Mouse (Mus musculus) myocyte (in vitro differentiated cells): Measurements from ENCODE around the gene Ccr1.

ENCODE experiments used
- CEBPB ChIP-seq: IDR thresholded peaks from 2 replicates; pipeline ENCODE4 v1.6.1; 2011; ENCODE audit warnings: mild to moderate bottlenecking, moderate library complexity; ENCODE audit not compliant: poor library complexity, insufficient read depth, severe bottlenecking
- E2F4 ChIP-seq: IDR thresholded peaks from one replicate; pipeline ENCODE4 v1.6.1; 2011; ENCODE audit warnings: mild to moderate bottlenecking, control low read depth, moderate library complexity; ENCODE audit not compliant: insufficient read depth
- MAX ChIP-seq: IDR thresholded peaks from one replicate; pipeline ENCODE4 v1.6.1; 2011; ENCODE audit warnings: low read depth, mild to moderate bottlenecking, control low read depth
- MYOD1 ChIP-seq, 3 experiments: IDR thresholded peaks; one replicate each; pipeline ENCODE4 v1.6.1; 2011; ENCODE audit warnings: control low read depth in 2 of 3, low read depth in 2 of 3, mild to moderate bottlenecking in 2 of 3, moderate library complexity in 1 of 3; ENCODE audit not compliant: insufficient read length in 2 of 3, control insufficient read depth in 1 of 3
- MYOG ChIP-seq, 3 experiments: IDR thresholded peaks; one replicate each; pipeline ENCODE4 v1.6.1; 2011; ENCODE audit warnings: control low read depth in 2 of 3, low read depth in 2 of 3, mild to moderate bottlenecking in 2 of 3; ENCODE audit not compliant: insufficient read length in 2 of 3, control insufficient read depth in 1 of 3, insufficient read depth in 1 of 3
- POLR2A ChIP-seq: IDR thresholded peaks from one replicate; pipeline ENCODE4 v1.6.1; 2011; ENCODE audit warnings: low read depth, mild to moderate bottlenecking, control low read depth, moderate library complexity; ENCODE audit not compliant: insufficient read length
- POLR2AphosphoS2 ChIP-seq: IDR thresholded peaks from one replicate; pipeline ENCODE4 v1.6.1; 2011; ENCODE audit warnings: low read depth, control low read depth; ENCODE audit not compliant: insufficient read length
- REST ChIP-seq: IDR thresholded peaks from one replicate; pipeline ENCODE4 v1.6.1; 2011; ENCODE audit warnings: mild to moderate bottlenecking, control low read depth, moderate library complexity; ENCODE audit not compliant: insufficient read depth, insufficient read length
- TCF12 ChIP-seq: IDR thresholded peaks from one replicate; pipeline ENCODE4 v1.6.1; 2011; ENCODE audit warnings: mild to moderate bottlenecking, control low read depth; ENCODE audit not compliant: poor library complexity, insufficient read depth, severe bottlenecking
- TCF3 ChIP-seq: IDR thresholded peaks from one replicate; pipeline ENCODE4 v1.6.1; 2011; ENCODE audit warnings: low read depth, control low read depth; ENCODE audit not compliant: insufficient read length
- USF1 ChIP-seq: IDR thresholded peaks from one replicate; pipeline ENCODE4 v1.6.1; 2011; ENCODE audit warnings: low read depth, mild to moderate bottlenecking, control low read depth, moderate library complexity

DNA sequence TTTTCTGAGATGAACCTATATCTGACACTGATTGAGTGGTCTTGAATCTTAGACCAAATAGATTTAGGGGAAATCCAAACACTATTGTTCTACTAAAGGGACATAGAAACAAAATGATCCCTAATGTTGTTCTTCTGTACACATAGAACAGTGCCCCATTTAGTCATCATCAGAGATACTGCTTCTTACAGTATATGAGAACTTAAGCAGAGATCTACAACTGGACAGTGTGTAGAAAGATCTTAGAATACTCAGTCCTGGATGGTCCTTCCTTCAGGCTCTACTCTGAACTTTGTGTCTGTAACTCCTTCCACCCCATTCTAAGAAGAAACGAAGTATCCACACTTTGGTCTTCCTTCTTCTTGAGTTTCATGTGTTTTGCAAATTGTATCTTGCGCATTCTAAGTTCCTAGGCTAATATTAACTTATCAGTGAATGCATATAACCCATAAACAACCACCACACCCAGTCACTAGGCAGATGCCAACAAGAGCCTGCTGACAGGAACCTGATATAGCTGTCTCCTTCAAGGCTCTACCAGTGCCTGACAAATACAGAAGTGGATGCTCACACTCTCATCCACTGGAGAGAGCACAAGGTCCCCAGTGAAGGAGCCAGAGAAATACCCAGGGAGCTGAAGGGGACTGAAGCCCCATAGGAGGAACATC is 46.6 kb upstream of the Ccr1 start:
- TF ChIP-seq POLR2A (no peak), MYOD1 (IDR thresholded peaks at IDR 0.05; ENCODE audit: control insufficient read depth in 1 of 3, insufficient read length in 2 of 3, low read depth in 2 of 3) (no peak), CEBPB (no peak), MYOG (IDR thresholded peaks at IDR 0.05; ENCODE audit: control insufficient read depth in 1 of 3, insufficient read depth in 1 of 3, insufficient read length in 2 of 3, low read depth in 2 of 3) (no peak), TCF12 (no peak), TCF3 (no peak), POLR2AphosphoS2 (no peak), USF1 (no peak), E2F4 (no peak), MAX (no peak), REST (no peak)
